Mouse (Mus musculus): Measurements from ENCODE around the gene Klf13. TPM values are rescaled to one million over a fixed set of nuclear protein-coding genes. Genes with fewer than 3 reads are reported as not detected.

Gene Klf13
- polyA plus RNA-seq, 1 experiment from 2014 or later = 31.3 TPM

- no peaks in the 10 kb centered on the region for H3K36me3 ChIP-seq
- H3K4me1 ChIP-seq = no peaks in the 10 kb centered on the region
- no peaks in the 10 kb centered on the region for H3K27me3 ChIP-seq
- no peak overlapping the region for H3K4me2 ChIP-seq
- H3K9ac ChIP-seq = no peak overlapping the region
- no peak overlapping the region for H3K27ac ChIP-seq
- no peak for ATAC-seq (ENCODE audit: insufficient number of reproducible peaks, low FRiP score, low TSS enrichment, low read depth)
- H3K9me3 ChIP-seq = no peaks in the 10 kb centered on the region
- no peak overlapping the region for H3K4me3 ChIP-seq
- WGBS = 91% methylated on average over 4 of the region's 4 CpGs
These were observed 72.8 kb downstream of the Klf13 start for GRCm38 (mm10) chr7:63865911-63866310.

- Histone ChIP-seq H3K4me3 (no peak overlapping the region), H3K27ac (no peak overlapping the region), H3K9ac (no peak overlapping the region), H3K9me3 (no peaks in the 10 kb centered on the region), H3K36me3 (no peaks in the 10 kb centered on the region), H3K27me3 (no peaks in the 10 kb centered on the region), H3K4me2 (no peak overlapping the region), H3K4me1 (peaks cover 7% of the 10 kb centered on the region)
- ATAC-seq (ENCODE audit: insufficient number of reproducible peaks, low FRiP score, low TSS enrichment, low read depth) = no peak
- 72% methylated on average over 1 of the region's 1 CpGs for WGBS
These were observed 75.7 kb downstream of the Klf13 start for GRCm38 (mm10) chr7:63863046-63863445.

GRCm38 (mm10) chr7:63861123-63861522 is 77.6 kb downstream of the Klf13 start:
- 84% methylated on average over 6 of the region's 6 CpGs for WGBS
- no peaks in the 10 kb centered on the region for H3K27me3 ChIP-seq
- no peak for ATAC-seq (ENCODE audit: insufficient number of reproducible peaks, low FRiP score, low TSS enrichment, low read depth)

GRCm38 (mm10) chr7:63858571-63859152 is 80.1 kb downstream of the Klf13 start:
- 5% methylated on average over 22 of the region's 22 CpGs for WGBS
- no peaks in the 10 kb centered on the region for H3K27me3 ChIP-seq
- H3K27ac ChIP-seq = no peak overlapping the region
- peak overlapping the region; percentile 37 for H3K4me3 ChIP-seq
- peak; percentile 47; the same call in 1 of the 2 replicates for ATAC-seq (ENCODE audit: insufficient number of reproducible peaks, low FRiP score, low TSS enrichment, low read depth)
- peak overlapping the region; percentile 63 for H3K4me2 ChIP-seq
- no peak overlapping the region for H3K9ac ChIP-seq
- no peaks in the 10 kb centered on the region for H3K36me3 ChIP-seq
- H3K4me1 ChIP-seq = peaks cover 10% of the 10 kb centered on the region
- no peaks in the 10 kb centered on the region for H3K9me3 ChIP-seq

More at GRCm38 (mm10) chr7:63861123-63861522, 77.6 kb downstream of the Klf13 start:
- H3K4me3 ChIP-seq = no peak overlapping the region
- no peak overlapping the region for H3K4me2 ChIP-seq
- H3K9ac ChIP-seq = no peak overlapping the region
- no peak overlapping the region for H3K27ac ChIP-seq
- no peaks in the 10 kb centered on the region for H3K36me3 ChIP-seq
- no peaks in the 10 kb centered on the region for H3K9me3 ChIP-seq
- peaks cover 10% of the 10 kb centered on the region for H3K4me1 ChIP-seq

- H3K27ac ChIP-seq = no peak overlapping the region
- H3K4me2 ChIP-seq = no peak overlapping the region
- 71% methylated on average over 17 of the region's 17 CpGs for WGBS
- no peak overlapping the region for H3K9ac ChIP-seq
- H3K4me1 ChIP-seq = peaks cover 10% of the 10 kb centered on the region
- no peak overlapping the region for H3K4me3 ChIP-seq
- no peak for ATAC-seq (ENCODE audit: insufficient number of reproducible peaks, low FRiP score, low TSS enrichment, low read depth)
- H3K36me3 ChIP-seq = no peaks in the 10 kb centered on the region
- H3K27me3 ChIP-seq = no peaks in the 10 kb centered on the region
- H3K9me3 ChIP-seq = no peaks in the 10 kb centered on the region
These were observed 80.8 kb downstream of the Klf13 start for GRCm38 (mm10) chr7:63857771-63858417.

GRCm38 (mm10) chr7:63855283-63855682 is 83.4 kb downstream of the Klf13 start:
- Histone ChIP-seq H3K27me3 (no peaks in the 10 kb centered on the region), H3K4me1 (peaks cover 10% of the 10 kb centered on the region), H3K27ac (no peak overlapping the region), H3K36me3 (no peaks in the 10 kb centered on the region), H3K9me3 (no peaks in the 10 kb centered on the region), H3K4me2 (no peak overlapping the region), H3K4me3 (no peak overlapping the region), H3K9ac (no peak overlapping the region)
- 73% methylated on average over 4 of the region's 4 CpGs for WGBS
- ATAC-seq (ENCODE audit: insufficient number of reproducible peaks, low FRiP score, low TSS enrichment, low read depth) = no peak

GRCm38 (mm10) chr7:63851841-63852533 is 86.7 kb downstream of the Klf13 start:
- 61% methylated on average over 7 of the region's 7 CpGs for WGBS
- Histone ChIP-seq H3K27me3 (no peaks in the 10 kb centered on the region), H3K4me3 (no peak overlapping the region), H3K9ac (no peak overlapping the region), H3K36me3 (no peaks in the 10 kb centered on the region), H3K27ac (no peak overlapping the region), H3K9me3 (no peaks in the 10 kb centered on the region), H3K4me1 (no peaks in the 10 kb centered on the region), H3K4me2 (no peak overlapping the region)
- no peak for ATAC-seq (ENCODE audit: insufficient number of reproducible peaks, low FRiP score, low TSS enrichment, low read depth)

Other genes with a start within 250 kb of the Klf13 start
- gene E030018B13Rik, start 22.1 kb downstream of the Klf13 start, polyA plus RNA-seq (2015; fragmentation: Nextera tagmentation; extraction: Ambion mirVana) = not detected in 2 replicates
- 0.83 and 1.0 TPM in 2 replicates for gene Trpm1, start 214.9 kb upstream of the Klf13 start, polyA plus RNA-seq (2015; fragmentation: Nextera tagmentation; extraction: Ambion mirVana)

Data from limb, embryonic 15.5 days (tissue).